Mouse (Mus musculus): Measurements from ENCODE around the gene Ntng1. TPM values are rescaled to one million over a fixed set of nuclear protein-coding genes. Genes with fewer than 3 reads are reported as not detected.

Ntng1 gene
- polyA plus RNA-seq, 2 experiments: 5.7 to 7.4 TPM

GRCm38 (mm10) chr3:109797354-109797753 is 346.5 kb downstream of the Ntng1 start:
- Histone ChIP-seq H3K4me3 (replicated peaks; ENCODE audit: low read length) (no peak overlapping the region), H3K27ac (replicated peaks; ENCODE audit: low read depth, low read length) (no peak overlapping the region), H3K9ac (ENCODE audit: low read depth, low read length, severe bottlenecking) (no peak overlapping the region), H3K36me3 (ENCODE audit: control insufficient read depth, insufficient read depth, low read length) (no peaks in the 10 kb centered on the region), H3K4me2 (replicated peaks; ENCODE audit: low read depth, low read length, severe bottlenecking) (no peak overlapping the region), H3K4me1 (ENCODE audit: control insufficient read depth, insufficient read depth, low read length) (no peaks in the 10 kb centered on the region), H3K27me3 (ENCODE audit: control insufficient read depth, insufficient read depth, low read length) (no peaks in the 10 kb centered on the region), H3K9me3 (ENCODE audit: control insufficient read depth, low read length) (no peaks in the 10 kb centered on the region)
- no peak for DNase-seq (ENCODE audit: low spot score)
- no peak for ATAC-seq (ENCODE audit: low FRiP score, low read depth)
- no peak for TF ChIP-seq POLR2A (IDR thresholded peaks at IDR 0.05; ENCODE audit: borderline replicate concordance, extremely low read depth, insufficient read depth, insufficient read length)
- WGBS: 74% methylated on average over 11 of the region's 11 CpGs

DNA sequence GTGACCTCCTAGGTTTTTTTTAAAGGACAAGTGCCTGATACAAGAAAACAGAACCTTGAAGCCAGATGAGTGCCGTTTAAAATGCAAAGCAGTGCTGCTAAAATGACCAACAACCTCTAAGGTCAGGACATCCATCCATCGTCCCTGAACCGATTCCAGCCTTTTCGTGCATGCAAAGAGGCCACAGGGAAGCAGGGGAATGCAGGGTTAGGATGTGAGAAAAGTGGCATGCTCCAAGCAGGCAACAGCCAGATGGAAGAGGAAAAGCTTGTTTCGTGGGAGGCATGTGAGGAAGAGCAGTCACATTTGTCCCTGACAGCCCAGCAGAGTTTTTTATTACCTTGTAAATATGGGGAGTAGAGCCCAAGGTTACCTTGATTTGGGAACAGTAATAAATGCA is 360.6 kb downstream of the Ntng1 start:
- DNase-seq (ENCODE audit: low spot score) (no peak), ATAC-seq (ENCODE audit: low FRiP score, low read depth) (no peak)
- no peaks in the 10 kb centered on the region for H3K36me3 ChIP-seq (ENCODE audit: control insufficient read depth, insufficient read depth, low read length)
- H3K27ac ChIP-seq (replicated peaks; ENCODE audit: low read depth, low read length): no peak overlapping the region
- WGBS: 14% methylated on average over 5 of the region's 5 CpGs
- H3K4me3 ChIP-seq (replicated peaks; ENCODE audit: low read length): no peak overlapping the region
- peak overlapping the region; percentile 86 for H3K4me2 ChIP-seq (replicated peaks; ENCODE audit: low read depth, low read length, severe bottlenecking)
- H3K27me3 ChIP-seq (ENCODE audit: control insufficient read depth, insufficient read depth, low read length): no peaks in the 10 kb centered on the region
- H3K9ac ChIP-seq (ENCODE audit: low read depth, low read length, severe bottlenecking): no peak overlapping the region
- TF ChIP-seq POLR2A (IDR thresholded peaks at IDR 0.05; ENCODE audit: borderline replicate concordance, extremely low read depth, insufficient read depth, insufficient read length): no peak
- no peaks in the 10 kb centered on the region for H3K9me3 ChIP-seq (ENCODE audit: control insufficient read depth, low read length)
- peaks cover 14% of the 10 kb centered on the region for H3K4me1 ChIP-seq (ENCODE audit: control insufficient read depth, insufficient read depth, low read length)

DNA sequence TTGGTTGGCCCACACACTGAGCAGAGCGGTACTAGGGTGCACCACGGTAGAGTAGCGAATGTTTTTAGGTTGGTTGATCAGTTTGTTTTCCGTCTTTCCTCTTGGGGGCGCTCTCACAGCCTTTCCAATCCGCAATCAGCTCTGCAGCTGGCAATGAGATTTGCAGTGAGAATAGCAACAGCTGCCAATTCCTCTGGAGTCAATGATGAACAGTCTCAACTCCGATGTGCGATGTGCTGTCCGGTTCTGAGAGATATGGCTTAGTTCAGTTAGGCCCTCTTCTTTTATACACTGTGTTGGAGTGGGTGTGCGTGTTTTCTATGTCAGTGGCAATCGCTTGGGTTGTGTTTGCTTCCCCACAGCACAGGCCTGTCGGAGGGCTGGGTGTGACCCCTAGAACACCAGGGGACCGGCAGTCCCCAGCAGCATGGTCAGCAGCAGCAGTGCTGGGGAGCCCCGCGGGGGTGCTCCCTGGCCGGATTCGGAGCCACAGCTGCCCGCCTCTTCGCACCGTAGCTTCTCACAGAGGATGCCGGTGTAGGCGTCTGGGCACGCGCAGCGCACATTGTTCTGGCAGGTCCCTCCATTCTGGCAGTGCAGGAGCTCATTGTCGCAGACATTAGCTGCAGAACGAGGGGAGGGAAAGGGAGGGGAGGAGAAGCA is 361.4 kb downstream of the Ntng1 start:
- Histone ChIP-seq H3K36me3 (ENCODE audit: control insufficient read depth, insufficient read depth, low read length) (no peaks in the 10 kb centered on the region), H3K9ac (ENCODE audit: low read depth, low read length, severe bottlenecking) (peak overlapping the region; percentile 62), H3K27ac (replicated peaks; ENCODE audit: low read depth, low read length) (no peak overlapping the region), H3K4me3 (replicated peaks; ENCODE audit: low read length) (peak overlapping the region; percentile 41), H3K27me3 (ENCODE audit: control insufficient read depth, insufficient read depth, low read length) (no peaks in the 10 kb centered on the region), H3K4me2 (replicated peaks; ENCODE audit: low read depth, low read length, severe bottlenecking) (peak overlapping the region; percentile 86), H3K4me1 (ENCODE audit: control insufficient read depth, insufficient read depth, low read length) (peaks cover 14% of the 10 kb centered on the region), H3K9me3 (ENCODE audit: control insufficient read depth, low read length) (no peaks in the 10 kb centered on the region)
- peak; percentile 78 for DNase-seq (ENCODE audit: low spot score)
- ATAC-seq (ENCODE audit: low FRiP score, low read depth): peak; percentile 70
- TF ChIP-seq POLR2A (IDR thresholded peaks at IDR 0.05; ENCODE audit: borderline replicate concordance, extremely low read depth, insufficient read depth, insufficient read length): no peak
- 2% methylated on average over 27 of the region's 27 CpGs for WGBS

GRCm38 (mm10) chr3:109781917-109782288 is 361.9 kb downstream of the Ntng1 start:
- Histone ChIP-seq H3K27me3 (ENCODE audit: control insufficient read depth, insufficient read depth, low read length) (no peaks in the 10 kb centered on the region), H3K36me3 (ENCODE audit: control insufficient read depth, insufficient read depth, low read length) (no peaks in the 10 kb centered on the region), H3K4me3 (replicated peaks; ENCODE audit: low read length) (peak overlapping the region; percentile 41; the same call in 1 of the 2 replicates), H3K4me1 (ENCODE audit: control insufficient read depth, insufficient read depth, low read length) (peaks cover 14% of the 10 kb centered on the region), H3K9me3 (ENCODE audit: control insufficient read depth, low read length) (no peaks in the 10 kb centered on the region), H3K9ac (ENCODE audit: low read depth, low read length, severe bottlenecking) (peak overlapping the region; percentile 62; the same call in 1 of the 2 replicates), H3K4me2 (replicated peaks; ENCODE audit: low read depth, low read length, severe bottlenecking) (peak overlapping the region; percentile 86), H3K27ac (replicated peaks; ENCODE audit: low read depth, low read length) (no peak overlapping the region)
- no peak for TF ChIP-seq POLR2A (IDR thresholded peaks at IDR 0.05; ENCODE audit: borderline replicate concordance, extremely low read depth, insufficient read depth, insufficient read length)
- DNase-seq (ENCODE audit: low spot score) (no peak), ATAC-seq (ENCODE audit: low FRiP score, low read depth) (no peak)
- WGBS: 57% methylated on average over 7 of the region's 7 CpGs

DNA sequence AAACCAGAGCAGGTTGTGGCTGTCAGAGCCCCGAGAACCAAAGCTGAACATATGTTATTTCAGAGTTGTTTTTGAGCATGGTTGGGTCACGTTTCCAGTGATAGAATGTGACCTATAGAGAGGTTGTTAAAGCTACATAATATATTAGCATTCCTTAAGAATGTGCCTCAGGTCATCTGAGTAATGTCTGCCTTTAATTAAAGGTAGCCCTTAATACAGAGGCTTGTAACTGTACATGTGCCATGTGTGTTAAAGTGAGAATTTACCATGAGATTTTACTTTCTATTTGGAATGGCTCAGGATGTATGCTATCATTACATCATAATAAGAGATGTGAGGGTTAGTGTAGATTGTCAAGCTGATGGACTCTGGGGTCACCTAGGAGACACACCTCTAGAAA is 368.6 kb downstream of the Ntng1 start:
- peaks cover 7% of the 10 kb centered on the region; the same call in 1 of the 2 replicates for H3K4me1 ChIP-seq (ENCODE audit: control insufficient read depth, insufficient read depth, low read length)
- no peak for DNase-seq (ENCODE audit: low spot score)
- H3K4me2 ChIP-seq (replicated peaks; ENCODE audit: low read depth, low read length, severe bottlenecking): no peak overlapping the region
- H3K27ac ChIP-seq (replicated peaks; ENCODE audit: low read depth, low read length): no peak overlapping the region
- no peak overlapping the region for H3K9ac ChIP-seq (ENCODE audit: low read depth, low read length, severe bottlenecking)
- H3K4me3 ChIP-seq (replicated peaks; ENCODE audit: low read length): no peak overlapping the region
- 16% methylated on average over 2 of the region's 2 CpGs for WGBS
- no peaks in the 10 kb centered on the region for H3K9me3 ChIP-seq (ENCODE audit: control insufficient read depth, low read length)
- no peak for TF ChIP-seq POLR2A (IDR thresholded peaks at IDR 0.05; ENCODE audit: borderline replicate concordance, extremely low read depth, insufficient read depth, insufficient read length)
- H3K27me3 ChIP-seq (ENCODE audit: control insufficient read depth, insufficient read depth, low read length): no peaks in the 10 kb centered on the region
- H3K36me3 ChIP-seq (ENCODE audit: control insufficient read depth, insufficient read depth, low read length): no peaks in the 10 kb centered on the region
- no peak for ATAC-seq (ENCODE audit: low FRiP score, low read depth)
